Mouse (Mus musculus) hindbrain, embryonic 13.5 days (tissue): ENCODE results near the gene Dtd2. TPM values are rescaled to one million over a fixed set of nuclear protein-coding genes. Genes with fewer than 3 reads are reported as not detected.

Experiments used
- ATAC-seq: fragments of 200-750 bp; cut with Nextera tagmentation; 2 replicates; pipeline ENCODE4 v1.8.0; 2017; ENCODE audit warnings: moderate TSS enrichment; ENCODE audit not compliant: low FRiP score
- H3K27ac ChIP-seq: fragments of 300-500 bp; sonication (generic); 2 replicates; pipeline ENCODE4 v1.5.1; 2015; ENCODE audit warnings: inconsistent platforms, mild to moderate bottlenecking, moderate library complexity
- H3K27me3 ChIP-seq: fragments of 300-500 bp; sonication (generic); 2 replicates; pipeline ENCODE4 v1.6.1; 2015; ENCODE audit warnings: mild to moderate bottlenecking, inconsistent platforms
- H3K36me3 ChIP-seq: fragments of 300-500 bp; sonication (generic); 2 replicates; pipeline ENCODE4 v1.6.1; 2015; ENCODE audit warnings: mild to moderate bottlenecking, inconsistent platforms
- H3K4me1 ChIP-seq: fragments of 300-500 bp; sonication (generic); replicated peaks from 2 replicates; pipeline ENCODE4 v1.6.1; 2015; ENCODE audit warnings: inconsistent platforms
- H3K4me2 ChIP-seq: fragments of 300-500 bp; sonication (generic); 2 replicates; pipeline ENCODE4 v1.6.1; 2015; ENCODE audit warnings: inconsistent platforms, mild to moderate bottlenecking, moderate library complexity
- H3K4me3 ChIP-seq: fragments of 300-500 bp; sonication (generic); 2 replicates; pipeline ENCODE4 v1.5.1; 2015; ENCODE audit warnings: mild to moderate bottlenecking, inconsistent platforms
- H3K9ac ChIP-seq: fragments of 300-500 bp; sonication (generic); 2 replicates; pipeline ENCODE4 v1.6.1; 2015; ENCODE audit warnings: mild to moderate bottlenecking, inconsistent platforms
- H3K9me3 ChIP-seq: fragments of 300-500 bp; sonication (generic); 2 replicates; pipeline ENCODE4 v1.6.1; 2016; ENCODE audit warnings: inconsistent platforms
- WGBS: fragments of 180-500 bp; shearing (Covaris S2); methylation state at CpG from one replicate; pipeline ENCODE4 v1.1.7; 2015; 5-methylcytosine and 5-hydroxymethylcytosine counted together
- polyA plus RNA-seq: library from polyadenylated mRNA; unstranded; fragments of >200 nt; fragmentation: Nextera tagmentation; extraction: Ambion mirVana; gene quantifications from 2 replicates; pipeline ENCODE4 v1.2.1, GENCODE M21; 2015

Dtd2 gene
- polyA plus RNA-seq, 1 experiment from 2014 or later: 16.5 TPM

DNA sequence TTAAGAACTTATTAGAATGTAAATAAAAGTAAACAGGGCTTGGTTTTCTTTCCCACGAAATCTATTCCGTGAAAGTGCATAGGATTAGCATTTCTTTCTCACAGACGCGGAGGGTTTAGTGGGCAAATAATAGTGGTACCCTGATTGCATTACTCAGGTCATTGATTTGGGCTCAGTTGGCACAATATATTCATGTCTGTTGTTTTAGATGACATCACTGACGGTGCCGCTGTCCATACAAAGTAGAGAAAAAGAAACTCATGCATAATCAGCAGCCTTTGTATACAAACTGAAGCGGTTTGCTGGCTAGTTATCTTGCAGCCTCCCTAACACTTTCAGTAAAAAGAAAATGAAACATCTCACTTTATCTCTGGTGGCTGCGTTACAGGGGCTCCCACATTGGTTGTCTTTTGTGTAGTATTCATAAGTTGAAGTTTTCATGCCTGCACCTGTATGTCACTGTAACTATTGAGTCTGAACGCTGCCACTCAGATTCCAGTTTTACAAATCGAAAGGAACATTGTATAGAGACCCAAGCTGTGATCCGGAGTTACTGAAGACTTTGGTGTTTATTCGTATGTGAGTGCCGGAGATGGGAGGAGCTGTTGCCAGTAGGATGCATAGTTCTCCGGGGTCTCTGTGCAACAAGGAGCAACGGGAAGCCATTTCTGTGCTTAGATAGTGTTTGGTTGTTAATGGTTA, 3.8 kb upstream of the Dtd2 start:
- Histone ChIP-seq H3K36me3 (no peaks in the 10 kb centered on the region), H3K9ac (peak overlapping the region; percentile 6; the same call in 1 of the 2 replicates), H3K4me2 (peak overlapping the region; percentile 52), H3K9me3 (no peaks in the 10 kb centered on the region), H3K27me3 (no peaks in the 10 kb centered on the region), H3K4me3 (peak overlapping the region; percentile 25), H3K27ac (0 out of 2 replicates have a peak overlapping the region, but pooled peaks have one; percentile 2), H3K4me1 (peaks cover 11% of the 10 kb centered on the region; the same call in 1 of the 2 replicates)
- no peak for ATAC-seq
- 35% methylated on average over 15 of the region's 15 CpGs for WGBS

DNA sequence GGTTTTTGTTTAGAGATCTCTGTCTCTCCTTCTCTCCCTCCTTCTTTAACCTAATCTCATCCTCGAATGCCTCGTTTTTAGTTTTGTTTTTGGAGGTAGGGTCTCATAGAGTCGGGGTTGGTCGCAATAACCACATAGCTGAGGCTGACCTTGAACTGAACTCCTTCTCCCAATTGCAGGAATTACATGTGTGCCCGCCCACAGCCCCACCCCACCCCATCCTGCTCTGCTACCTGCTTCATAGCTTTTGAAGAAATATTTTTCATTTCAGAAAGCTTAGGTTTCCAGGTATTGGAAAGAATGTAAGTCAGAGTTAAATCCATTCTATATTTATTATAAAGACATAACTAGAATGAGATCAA, 313 bp upstream of the Dtd2 start:
- no peaks in the 10 kb centered on the region for H3K36me3 ChIP-seq
- H3K9ac ChIP-seq: no peak overlapping the region
- H3K27ac ChIP-seq: 0 out of 2 replicates have a peak overlapping the region, but pooled peaks have one; percentile 73
- WGBS: 47% methylated on average over 5 of the region's 5 CpGs
- ATAC-seq: peak; percentile 80
- H3K27me3 ChIP-seq: no peaks in the 10 kb centered on the region
- peak overlapping the region; percentile 66 for H3K4me2 ChIP-seq
- peak overlapping the region; percentile 70 for H3K4me3 ChIP-seq
- no peaks in the 10 kb centered on the region for H3K9me3 ChIP-seq
- peaks cover 11% of the 10 kb centered on the region; the same call in 1 of the 2 replicates for H3K4me1 ChIP-seq

DNA sequence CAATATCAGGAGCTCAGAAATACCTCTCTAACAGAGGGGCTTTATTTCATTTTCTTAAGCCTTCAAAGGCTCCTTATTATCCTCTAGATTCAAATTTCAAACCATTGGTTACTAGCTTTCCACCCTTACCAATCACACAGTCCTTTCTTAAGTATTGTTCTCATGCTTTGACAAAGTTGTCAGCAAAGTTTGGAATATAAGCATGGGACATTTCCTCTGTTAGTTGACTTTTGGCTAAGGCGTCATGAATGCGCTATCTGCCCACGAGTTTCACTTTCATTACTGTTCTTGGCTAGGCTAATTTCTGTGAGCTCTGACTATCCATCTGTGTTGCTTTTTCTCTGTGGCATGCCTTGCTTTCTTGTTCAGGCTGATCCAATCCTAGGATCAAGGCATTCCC, 3.6 kb downstream of the Dtd2 start:
- no peak overlapping the region for H3K4me2 ChIP-seq
- ATAC-seq: no peak
- peaks cover 2% of the 10 kb centered on the region; the same call in 1 of the 2 replicates for H3K4me1 ChIP-seq
- no peak overlapping the region for H3K9ac ChIP-seq
- H3K36me3 ChIP-seq: peaks cover 15% of the 10 kb centered on the region
- no peak overlapping the region for H3K27ac ChIP-seq
- no peak overlapping the region for H3K4me3 ChIP-seq
- no peaks in the 10 kb centered on the region for H3K27me3 ChIP-seq
- H3K9me3 ChIP-seq: no peaks in the 10 kb centered on the region
- WGBS: 91% methylated on average over 3 of the region's 3 CpGs

DNA sequence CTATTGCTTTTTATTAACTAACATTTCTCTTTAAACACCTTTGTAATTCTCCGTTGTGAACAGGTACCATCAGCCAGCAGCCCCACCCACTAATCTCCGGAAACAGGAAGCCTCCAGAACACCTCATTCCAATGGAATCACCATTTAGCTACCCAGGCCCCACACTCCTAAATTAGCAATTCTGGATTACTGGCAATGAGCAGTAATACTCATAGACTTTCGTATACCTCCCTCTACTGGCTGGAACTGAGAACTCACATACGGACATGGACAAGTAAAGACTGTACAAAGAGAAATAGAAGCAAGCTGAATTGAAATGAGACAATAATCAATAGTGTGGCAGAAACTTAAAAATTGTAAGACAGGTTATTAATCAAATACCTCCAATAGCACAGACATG, 4.8 kb downstream of the Dtd2 start:
- Histone ChIP-seq H3K27ac (no peak overlapping the region), H3K9me3 (no peaks in the 10 kb centered on the region), H3K4me1 (peaks cover 2% of the 10 kb centered on the region; the same call in 1 of the 2 replicates), H3K27me3 (no peaks in the 10 kb centered on the region), H3K4me3 (no peak overlapping the region), H3K36me3 (peaks cover 23% of the 10 kb centered on the region), H3K4me2 (no peak overlapping the region), H3K9ac (no peak overlapping the region)
- WGBS: 30% methylated on average over 4 of the region's 4 CpGs
- peak; percentile 53; the same call in 1 of the 2 replicates for ATAC-seq

DNA sequence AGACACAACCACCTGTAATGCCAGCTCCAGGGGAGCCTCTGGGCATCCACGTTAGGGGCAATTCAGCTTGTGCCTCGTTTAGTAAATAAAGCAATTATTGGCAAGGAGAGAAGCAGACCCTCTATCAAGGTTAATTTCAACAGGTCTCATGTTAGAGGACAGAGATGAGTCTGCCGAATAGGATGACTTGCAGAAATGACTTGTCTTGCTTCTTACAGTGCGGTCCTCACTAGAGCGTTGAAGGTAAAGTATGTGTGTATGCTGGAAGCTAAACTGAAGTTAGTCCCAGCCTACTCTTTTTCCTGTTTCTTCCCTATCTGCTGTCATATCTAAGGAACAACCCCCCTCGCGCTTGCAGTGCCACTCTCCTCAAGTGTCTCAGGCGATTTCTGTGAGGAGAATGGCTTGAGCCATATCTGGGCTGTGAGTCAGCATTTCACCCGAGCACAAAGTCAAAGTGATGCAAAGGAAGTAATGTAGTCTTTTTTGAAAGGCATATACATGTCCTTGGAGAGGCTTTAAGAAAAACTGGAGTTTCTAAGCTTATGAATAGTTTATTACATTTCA, 7.9 kb downstream of the Dtd2 start:
- no peak overlapping the region for H3K4me3 ChIP-seq
- 90% methylated on average over 9 of the region's 9 CpGs for WGBS
- H3K36me3 ChIP-seq: peaks cover 44% of the 10 kb centered on the region
- H3K27ac ChIP-seq: no peak overlapping the region
- H3K27me3 ChIP-seq: no peaks in the 10 kb centered on the region
- H3K9ac ChIP-seq: no peak overlapping the region
- H3K4me2 ChIP-seq: no peak overlapping the region
- ATAC-seq: no peak
- no peaks in the 10 kb centered on the region for H3K9me3 ChIP-seq
- no peaks in the 10 kb centered on the region for H3K4me1 ChIP-seq

DNA sequence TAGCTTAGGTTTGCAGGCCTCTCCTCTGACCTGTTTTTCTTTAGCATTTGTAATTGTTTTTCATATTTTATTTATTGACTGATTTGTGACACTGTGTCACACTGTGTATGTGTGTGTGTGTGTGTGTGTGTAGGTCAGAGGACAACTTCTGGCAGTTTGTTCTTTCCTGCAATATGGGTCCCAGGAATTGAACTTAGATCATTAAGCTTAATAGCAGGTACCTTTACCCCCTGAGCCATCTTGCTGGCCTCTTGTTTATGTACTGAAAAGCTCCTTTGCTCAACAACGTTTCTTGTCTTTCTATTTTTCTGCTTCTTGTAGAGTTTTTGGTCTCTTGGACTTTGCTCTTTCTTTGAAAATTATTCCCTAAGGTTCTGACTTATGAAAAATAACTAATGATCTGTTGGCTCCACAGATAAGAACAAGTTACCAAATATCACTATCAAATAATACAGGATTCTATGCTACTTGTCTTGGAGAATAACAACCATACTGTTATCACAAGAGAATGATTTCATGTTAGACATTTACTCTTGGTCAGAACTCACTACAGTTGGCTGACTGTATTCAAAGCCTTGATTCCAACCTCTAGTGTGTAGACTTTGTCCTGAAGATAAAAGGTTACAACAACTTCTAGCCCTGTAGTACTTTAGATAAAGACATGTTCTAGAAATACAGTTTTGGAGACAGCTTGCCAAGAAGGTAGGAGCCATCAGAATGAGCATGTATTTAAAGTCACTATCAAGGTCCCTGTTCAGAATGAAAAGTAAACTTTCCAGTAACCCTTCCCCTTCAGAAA, 10.4 kb downstream of the Dtd2 start:
- 97% methylated on average over 1 of the region's 1 CpGs for WGBS
- no peak overlapping the region for H3K9ac ChIP-seq

DNA sequence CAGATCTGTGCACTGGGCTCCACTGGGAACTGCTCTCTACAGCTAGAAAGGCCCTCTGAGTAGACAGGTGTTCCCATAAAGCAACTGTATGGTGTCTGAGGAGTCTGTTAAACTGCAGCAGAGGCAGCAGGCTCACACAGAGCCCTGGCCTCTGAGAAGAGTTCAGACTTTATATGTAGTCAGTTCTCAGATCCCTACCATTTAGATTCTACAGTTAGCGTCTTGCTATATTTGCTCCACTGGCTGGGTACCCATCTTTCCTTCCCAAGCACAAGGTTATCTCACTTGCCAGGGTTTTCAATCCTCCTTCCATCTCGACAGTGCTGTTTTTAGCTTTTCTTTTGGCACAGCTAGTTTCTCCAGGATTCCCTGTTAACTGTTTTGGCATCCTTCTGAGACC, 15.7 kb downstream of the Dtd2 start:
- H3K36me3 ChIP-seq: peaks cover 17% of the 10 kb centered on the region
- H3K9ac ChIP-seq: no peak overlapping the region
- H3K4me1 ChIP-seq: no peaks in the 10 kb centered on the region
- no peaks in the 10 kb centered on the region; the same call in 1 of the 2 replicates for H3K9me3 ChIP-seq
- 84% methylated on average over 2 of the region's 2 CpGs for WGBS
- no peak for ATAC-seq
- H3K4me2 ChIP-seq: no peak overlapping the region
- no peak overlapping the region for H3K27ac ChIP-seq
- H3K4me3 ChIP-seq: no peak overlapping the region
- no peaks in the 10 kb centered on the region for H3K27me3 ChIP-seq

More for the DNA sequence above, 10.4 kb downstream of the Dtd2 start:
- Histone ChIP-seq H3K27ac (no peak overlapping the region), H3K4me3 (no peak overlapping the region), H3K4me2 (no peak overlapping the region), H3K4me1 (no peaks in the 10 kb centered on the region), H3K27me3 (no peaks in the 10 kb centered on the region), H3K36me3 (peaks cover 44% of the 10 kb centered on the region), H3K9me3 (no peaks in the 10 kb centered on the region)
- ATAC-seq: no peak

DNA sequence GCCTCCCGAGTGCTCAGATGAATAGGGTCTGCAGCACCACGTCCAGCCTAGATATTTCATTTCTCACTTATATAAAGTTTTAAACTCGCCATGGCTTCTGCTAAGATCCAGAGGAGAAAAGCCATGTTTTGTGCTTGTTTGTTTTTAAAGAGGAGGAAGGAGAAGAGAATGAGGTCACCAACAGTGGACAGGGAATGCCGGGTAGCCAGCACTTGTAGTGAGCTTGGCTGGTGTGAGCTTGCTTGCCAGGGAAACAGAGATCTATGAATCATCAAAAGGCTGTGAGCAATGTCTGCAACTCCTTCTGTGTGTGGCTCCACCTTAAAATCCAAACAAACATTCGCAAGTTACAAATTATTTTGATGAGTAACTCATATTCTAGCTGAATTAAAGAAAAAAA, 17.8 kb downstream of the Dtd2 start:
- ATAC-seq: no peak
- 89% methylated on average over 5 of the region's 5 CpGs for WGBS

DNA sequence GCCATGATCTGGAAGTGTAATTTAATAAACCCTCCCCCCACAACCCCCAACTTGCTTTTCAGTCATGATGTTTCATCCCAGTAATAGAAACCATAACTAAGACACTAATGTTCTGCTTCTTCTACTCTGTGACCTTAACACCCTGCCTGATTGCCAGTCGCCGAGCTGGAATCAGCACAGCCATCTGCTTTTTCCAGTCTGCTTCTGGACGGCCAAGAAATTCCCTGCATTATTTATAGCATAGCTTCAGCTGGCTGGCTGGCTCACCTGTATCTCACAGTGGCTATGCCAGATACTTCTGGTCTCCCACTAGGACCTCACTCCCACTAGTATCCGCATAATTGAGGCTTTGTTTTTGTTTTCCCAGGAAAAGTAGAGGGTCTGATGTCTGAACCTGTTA, 20.5 kb downstream of the Dtd2 start:
- Histone ChIP-seq H3K9me3 (no peaks in the 10 kb centered on the region; the same call in 1 of the 2 replicates), H3K4me2 (no peak overlapping the region), H3K27ac (no peak overlapping the region), H3K9ac (no peak overlapping the region), H3K4me1 (no peaks in the 10 kb centered on the region), H3K4me3 (no peak overlapping the region), H3K27me3 (no peaks in the 10 kb centered on the region), H3K36me3 (no peaks in the 10 kb centered on the region)
- WGBS: 74% methylated on average over 4 of the region's 4 CpGs
- no peak for ATAC-seq

More for the DNA sequence above, 17.8 kb downstream of the Dtd2 start:
- no peaks in the 10 kb centered on the region for H3K36me3 ChIP-seq
- H3K4me2 ChIP-seq: no peak overlapping the region
- no peak overlapping the region for H3K9ac ChIP-seq
- H3K4me3 ChIP-seq: no peak overlapping the region
- no peaks in the 10 kb centered on the region for H3K27me3 ChIP-seq
- H3K27ac ChIP-seq: no peak overlapping the region
- no peaks in the 10 kb centered on the region; the same call in 1 of the 2 replicates for H3K9me3 ChIP-seq
- no peaks in the 10 kb centered on the region for H3K4me1 ChIP-seq

DNA sequence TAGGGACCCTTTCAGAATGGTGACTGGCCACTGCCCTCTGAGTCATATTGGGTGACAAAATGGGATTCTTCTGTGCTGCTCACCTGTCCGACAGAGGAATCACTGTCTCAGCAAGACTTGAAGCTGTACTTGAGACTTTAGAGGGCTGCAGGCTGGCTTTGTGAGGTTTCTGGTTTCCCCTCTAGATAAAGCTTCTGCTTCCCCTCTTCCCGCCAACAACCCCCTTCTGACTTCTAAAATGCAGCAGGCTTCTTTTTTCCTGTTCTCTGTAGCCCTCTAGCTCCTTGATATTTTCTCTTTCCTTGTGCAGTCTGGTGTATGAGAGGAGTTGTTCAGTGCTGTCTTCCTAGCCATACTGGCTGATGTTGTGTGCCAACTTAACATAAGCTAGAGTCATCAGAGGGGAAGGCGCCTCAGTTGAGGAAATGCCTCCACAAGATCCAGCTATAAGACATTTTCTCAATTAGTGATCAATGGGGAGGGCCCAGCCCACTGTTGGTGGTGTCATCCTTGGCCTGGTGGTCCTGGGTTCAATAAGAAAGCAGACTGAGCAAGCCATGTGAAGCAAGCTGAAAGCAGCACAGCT, 21.0 kb downstream of the Dtd2 start:
- H3K4me3 ChIP-seq: no peak overlapping the region
- WGBS: 85% methylated on average over 3 of the region's 3 CpGs
- no peak overlapping the region for H3K4me2 ChIP-seq
- H3K36me3 ChIP-seq: no peaks in the 10 kb centered on the region
- no peaks in the 10 kb centered on the region for H3K27me3 ChIP-seq
- no peaks in the 10 kb centered on the region; the same call in 1 of the 2 replicates for H3K9me3 ChIP-seq
- ATAC-seq: no peak
- H3K27ac ChIP-seq: no peak overlapping the region
- H3K9ac ChIP-seq: no peak overlapping the region
- H3K4me1 ChIP-seq: no peaks in the 10 kb centered on the region

DNA sequence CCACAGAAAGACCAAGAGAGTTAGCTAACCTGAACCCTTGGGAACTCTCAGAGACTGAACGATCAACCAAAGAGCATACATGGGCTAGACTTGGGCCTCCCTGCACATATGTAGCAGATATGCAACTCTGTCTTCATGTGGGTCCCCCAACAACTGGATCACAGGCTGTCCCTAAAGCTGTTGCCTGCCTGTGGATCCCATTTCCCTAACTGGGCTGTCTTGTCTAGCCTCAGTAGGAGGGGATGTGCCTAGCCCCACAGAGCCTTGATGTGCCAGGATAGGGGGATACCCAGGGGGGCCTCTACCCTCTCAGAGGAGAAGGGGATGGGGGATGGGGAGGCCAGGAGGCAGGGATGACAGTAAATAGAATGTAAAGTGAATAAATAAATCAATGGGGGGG, 22.7 kb downstream of the Dtd2 start:
- Histone ChIP-seq H3K36me3 (no peaks in the 10 kb centered on the region), H3K4me3 (no peak overlapping the region), H3K4me1 (no peaks in the 10 kb centered on the region), H3K27me3 (no peaks in the 10 kb centered on the region), H3K9ac (no peak overlapping the region), H3K4me2 (no peak overlapping the region), H3K9me3 (no peaks in the 10 kb centered on the region; the same call in 1 of the 2 replicates), H3K27ac (no peak overlapping the region)
- no peak for ATAC-seq
- 91% methylated on average over 1 of the region's 1 CpGs for WGBS

DNA sequence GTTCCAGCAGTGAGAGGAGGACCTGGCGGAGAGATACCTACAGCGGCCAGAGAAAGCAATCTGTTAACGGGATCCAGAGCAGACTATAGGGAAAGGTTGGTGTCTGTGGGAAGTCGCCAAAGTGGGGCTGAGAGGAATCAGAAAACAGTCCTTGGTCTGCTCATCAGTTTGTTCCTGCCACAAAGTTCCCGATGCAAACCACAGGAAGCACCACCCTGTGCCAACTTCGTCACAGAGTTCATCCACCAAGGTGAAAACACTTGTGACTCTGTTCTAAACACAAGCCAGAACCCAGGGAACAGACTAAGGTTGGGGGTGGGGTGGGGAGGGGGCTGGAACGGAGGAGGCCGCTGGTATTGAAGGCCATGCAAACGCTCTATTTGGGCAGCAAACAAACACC, 29.8 kb downstream of the Dtd2 start:
- Histone ChIP-seq H3K27ac (no peak overlapping the region), H3K9ac (no peak overlapping the region)
- 80% methylated on average over 9 of the region's 9 CpGs for WGBS

More for the DNA sequence above, 29.8 kb downstream of the Dtd2 start:
- Histone ChIP-seq H3K4me1 (peaks cover 1% of the 10 kb centered on the region; the same call in 1 of the 2 replicates), H3K27me3 (no peaks in the 10 kb centered on the region), H3K9me3 (peaks cover 5% of the 10 kb centered on the region; the same call in 1 of the 2 replicates), H3K4me2 (no peak overlapping the region), H3K36me3 (no peaks in the 10 kb centered on the region), H3K4me3 (no peak overlapping the region)
- no peak for ATAC-seq
